Mouse (Mus musculus): ENCODE measurements around the gene Olfr524.

GRCm38 (mm10) chr7:140190435-140190834 lies 15.3 kb downstream of the Olfr524 start:
- TF ChIP-seq CTCF (IDR thresholded peaks at IDR 0.05; ENCODE audit: low read depth): no peak
- TF ChIP-seq EP300 (IDR thresholded peaks at IDR 0.05; ENCODE audit: low read depth): no peak

All from heart, postnatal 0 days (tissue).